Mouse (Mus musculus) spleen, adult 12 weeks (tissue): ENCODE data around the gene Irs1.

Experiments used
- DNase-seq: peaks from one replicate; pipeline ENCODE4 v3.0.0; 2022; ENCODE audit warnings: low spot score

The Irs1 gene

GRCm38 (mm10) chr1:82288421-82288990 is 2.7 kb downstream of the Irs1 start:
- no peak for DNase-seq

GRCm38 (mm10) chr1:82287776-82288325 is 3.4 kb downstream of the Irs1 start:
- no peak for DNase-seq

- no peak for DNase-seq
These were observed 4.0 kb downstream of the Irs1 start for GRCm38 (mm10) chr1:82287052-82287775.

- no peak for DNase-seq
These were observed 4.8 kb downstream of the Irs1 start for GRCm38 (mm10) chr1:82286190-82287051.

GRCm38 (mm10) chr1:82285461-82286189 is 5.6 kb downstream of the Irs1 start:
- DNase-seq = no peak

- DNase-seq = no peak
These were observed 6.8 kb downstream of the Irs1 start for GRCm38 (mm10) chr1:82284403-82284802.

GRCm38 (mm10) chr1:82283901-82284301 is 7.3 kb downstream of the Irs1 start:
- no peak for DNase-seq

- DNase-seq = peak; percentile 40
These were observed 8.1 kb downstream of the Irs1 start for GRCm38 (mm10) chr1:82282992-82283611.

GRCm38 (mm10) chr1:82281823-82282222 is 9.4 kb downstream of the Irs1 start:
- no peak for DNase-seq

GRCm38 (mm10) chr1:82279768-82280167 is 11.4 kb downstream of the Irs1 start:
- DNase-seq = no peak

- DNase-seq = no peak
These were observed 16.9 kb downstream of the Irs1 start for GRCm38 (mm10) chr1:82274361-82274760.

GRCm38 (mm10) chr1:82273529-82273928 is 17.7 kb downstream of the Irs1 start:
- no peak for DNase-seq

- no peak for DNase-seq
These were observed 19.0 kb downstream of the Irs1 start for GRCm38 (mm10) chr1:82272231-82272630.

- no peak for DNase-seq
These were observed 23.7 kb downstream of the Irs1 start for GRCm38 (mm10) chr1:82267547-82267946.

GRCm38 (mm10) chr1:82262331-82262730 is 28.9 kb downstream of the Irs1 start:
- DNase-seq = no peak

- DNase-seq = no peak
These were observed 29.6 kb downstream of the Irs1 start for GRCm38 (mm10) chr1:82261638-82262037.

GRCm38 (mm10) chr1:82261053-82261618 is 30.1 kb downstream of the Irs1 start:
- DNase-seq = no peak

- DNase-seq = no peak
These were observed 31.2 kb downstream of the Irs1 start for GRCm38 (mm10) chr1:82260055-82260454.

- no peak for DNase-seq
These were observed 32.9 kb downstream of the Irs1 start for GRCm38 (mm10) chr1:82258331-82258730.

GRCm38 (mm10) chr1:82257457-82257856 is 33.8 kb downstream of the Irs1 start:
- no peak for DNase-seq

- DNase-seq = no peak
These were observed 37.3 kb downstream of the Irs1 start for GRCm38 (mm10) chr1:82253789-82254445.
